Mouse (Mus musculus) central nervous system, embryonic 18 days (tissue): Measurements from ENCODE around the gene Zfp292. TPM values are rescaled to one million over a fixed set of nuclear protein-coding genes. Genes with fewer than 3 reads are reported as not detected.

Experiments used
- polyA plus RNA-seq: library from polyadenylated mRNA; depleted of rRNA; stranded (reverse); fragments of >200 nt; gene quantifications from 2 replicates; pipeline ENCODE4 v1.2.3, GENCODE M21; 2012; rRNA removed

Gene Zfp292
- polyA plus RNA-seq = 14.0 and 15.5 TPM in 2 replicates

DNA sequence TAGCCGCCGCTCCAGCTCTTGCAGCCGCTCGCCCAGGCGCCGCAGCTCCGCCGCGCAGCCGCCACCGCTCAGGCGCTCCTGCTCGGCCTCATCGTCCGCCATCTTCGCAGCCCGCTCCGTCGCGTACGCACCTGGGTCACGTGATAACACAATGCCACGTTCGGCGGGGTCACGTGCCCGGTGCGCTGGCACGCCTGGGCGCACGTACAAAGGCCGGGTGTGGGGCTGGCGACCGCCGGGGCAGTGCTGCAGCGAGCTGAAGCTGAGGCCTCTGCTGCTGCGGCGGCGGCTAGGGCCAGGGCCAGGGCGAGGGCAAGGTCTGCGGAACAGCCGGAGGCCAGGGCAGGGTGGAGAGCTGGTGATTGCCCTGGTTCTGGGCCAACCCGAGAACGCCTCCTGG is at the start of gene Zfp292:
Gene Zfp292 (minus strand): TSS at position 143 of the 400 bp plus-strand sequence.

DNA sequence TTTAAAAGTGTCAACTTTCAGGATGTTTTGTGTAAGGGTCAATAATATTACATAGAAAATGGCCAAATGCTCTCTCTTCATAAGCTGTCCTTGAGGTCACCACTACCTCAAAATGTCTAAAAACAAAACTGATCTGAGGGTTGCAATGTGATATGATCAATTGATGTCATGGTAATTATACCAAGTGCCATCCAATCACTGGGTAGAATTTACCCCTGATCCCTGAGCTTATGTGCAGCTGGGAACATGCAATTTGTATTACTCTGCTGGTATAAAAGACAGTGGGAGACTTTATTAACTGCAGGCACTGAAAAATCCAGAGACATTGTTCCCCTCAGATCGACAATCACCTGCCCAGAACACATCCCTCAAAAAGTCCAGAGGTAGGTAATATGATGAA is 10.7 kb upstream of the Zfp292 start, which contains the start of gene Cga:
Gene Cga (plus strand): TSS at position 301 of the 400 bp plus-strand sequence.

DNA sequence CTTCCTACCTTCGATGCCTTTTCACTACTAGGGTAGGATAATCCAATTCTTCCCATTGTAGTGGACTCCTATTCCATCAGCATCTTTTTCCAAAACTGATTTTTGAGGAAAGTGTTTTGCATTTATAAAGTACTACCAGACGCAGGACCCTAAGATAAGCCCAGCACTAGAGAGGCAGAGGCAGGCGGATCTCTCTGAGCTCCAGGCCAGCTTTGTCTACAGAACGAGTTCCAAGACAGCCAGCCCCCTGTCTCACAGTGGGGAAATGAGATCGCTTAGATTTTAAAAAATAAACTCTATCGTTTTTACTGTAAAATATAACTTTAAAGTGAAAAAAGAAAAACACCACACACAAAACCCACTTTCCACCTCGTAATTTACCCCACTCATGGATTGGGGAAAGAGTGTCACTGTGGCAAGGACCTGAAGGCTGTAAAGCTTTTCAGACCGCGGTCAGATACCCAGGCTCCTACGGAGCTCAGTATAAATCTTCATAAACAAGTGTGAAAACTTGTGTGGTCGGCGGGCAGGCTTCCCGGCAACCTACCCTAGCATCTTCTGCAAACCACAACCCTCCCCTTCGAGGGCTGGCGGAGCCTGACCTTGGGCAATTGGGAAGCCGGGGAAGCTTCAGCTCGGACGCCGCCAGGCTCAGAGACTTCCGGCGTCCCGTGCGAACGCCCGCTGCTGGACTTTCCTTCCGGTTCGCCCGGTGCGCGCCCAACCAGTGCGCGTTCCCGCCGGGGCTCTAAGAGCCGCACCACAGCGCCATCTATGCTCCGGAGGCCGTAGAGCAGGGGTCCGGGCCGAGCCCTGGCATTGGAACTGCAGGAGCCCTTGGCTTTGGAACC is 104.9 kb downstream of the Zfp292 start, which contains the start of gene Smim8:
Gene Smim8 (minus strand): TSS at position 747 of the 851 bp plus-strand sequence.

DNA sequence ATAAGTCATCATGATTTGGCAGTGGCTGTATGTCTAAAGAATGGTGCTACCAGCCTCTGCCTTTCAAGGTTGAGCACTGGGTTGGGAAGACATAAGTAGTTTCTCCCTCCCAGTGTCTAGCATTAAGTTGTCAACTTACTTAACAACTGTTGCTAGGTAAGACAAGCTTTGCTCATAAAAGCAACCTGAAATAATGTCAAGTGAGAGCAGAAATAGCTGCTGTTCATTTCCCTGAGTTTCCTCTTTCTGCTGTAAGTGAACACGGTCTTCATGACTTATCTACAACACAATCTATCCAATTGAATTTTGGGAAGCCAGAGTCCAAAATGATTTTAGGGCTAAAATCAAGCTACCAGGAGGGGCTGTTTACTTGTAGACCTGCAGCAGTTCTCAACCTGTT is 126.6 kb downstream of the Zfp292 start, which contains the start of gene Gm136:
Gene Gm136 (minus strand): TSS at position 101 of the 400 bp plus-strand sequence.

Other genes with a start within 250 kb of the Zfp292 start
- gene Slc35a1, start 195.5 kb downstream of the Zfp292 start, polyA plus RNA-seq = 26.0 and 26.9 TPM in 2 replicates
- 2.7 and 4.0 TPM in 2 replicates for gene Cfap206, start 152.8 kb downstream of the Zfp292 start, polyA plus RNA-seq
- 0.07 and 0.13 TPM in 2 replicates for gene Gm136, start 126.7 kb downstream of the Zfp292 start, polyA plus RNA-seq
- 22.7 and 25.7 TPM in 2 replicates for gene Smim8, start 104.5 kb downstream of the Zfp292 start, polyA plus RNA-seq
- 0.99 TPM in 1 of 2 replicates, not detected in the other for gene Cga, start 10.8 kb upstream of the Zfp292 start, polyA plus RNA-seq